Mouse (Mus musculus): ENCODE results near the gene 1700001C19Rik. TPM values are rescaled to one million over a fixed set of nuclear protein-coding genes. Genes with fewer than 3 reads are reported as not detected.

Gene 1700001C19Rik
- polyA plus RNA-seq, 1 experiment from 2014 or later = 0.33 TPM

- Histone ChIP-seq H3K4me3 (no peak overlapping the region), H3K9me3 (replicated peaks) (no peaks in the 10 kb centered on the region), H3K4me1 (peaks cover 9% of the 10 kb centered on the region), H3K36me3 (no peaks in the 10 kb centered on the region), H3K27ac (replicated peaks) (no peak overlapping the region), H3K27me3 (ENCODE audit: low read depth, poor library complexity, severe bottlenecking) (peaks cover 24% of the 10 kb centered on the region)
- DNase-seq (ENCODE audit: low spot score) = no peak
- 87% methylated on average over 13 of the region's 13 CpGs for WGBS
Observed at GRCm38 (mm10) chr17:47458310-47458709, 21.1 kb upstream of the 1700001C19Rik start.

GRCm38 (mm10) chr17:47454675-47455074 is 17.5 kb upstream of the 1700001C19Rik start:
- no peak for DNase-seq (ENCODE audit: low spot score)

GRCm38 (mm10) chr17:47452886-47453285 is 15.7 kb upstream of the 1700001C19Rik start:
- WGBS = 51% methylated on average over 7 of the region's 7 CpGs
- H3K27ac ChIP-seq (replicated peaks) = no peak overlapping the region
- peaks cover 5% of the 10 kb centered on the region; the same call in 1 of the 2 replicates for H3K27me3 ChIP-seq (ENCODE audit: low read depth, poor library complexity, severe bottlenecking)

More at GRCm38 (mm10) chr17:47454675-47455074, 17.5 kb upstream of the 1700001C19Rik start:
- Histone ChIP-seq H3K27ac (replicated peaks) (no peak overlapping the region), H3K9me3 (replicated peaks) (no peaks in the 10 kb centered on the region), H3K27me3 (ENCODE audit: low read depth, poor library complexity, severe bottlenecking) (peaks cover 1% of the 10 kb centered on the region; the same call in 1 of the 2 replicates), H3K36me3 (no peaks in the 10 kb centered on the region), H3K4me1 (peaks cover 13% of the 10 kb centered on the region), H3K4me3 (no peak overlapping the region)
- 86% methylated on average over 8 of the region's 8 CpGs for whole genome bisulfite sequencing

GRCm38 (mm10) chr17:47450880-47451565 is 13.8 kb upstream of the 1700001C19Rik start:
- peaks cover 30% of the 10 kb centered on the region for H3K4me1 ChIP-seq
- no peak overlapping the region for H3K4me3 ChIP-seq
- no peak for DNase-seq (ENCODE audit: low spot score)
- H3K27me3 ChIP-seq (ENCODE audit: low read depth, poor library complexity, severe bottlenecking) = peaks cover 5% of the 10 kb centered on the region; the same call in 1 of the 2 replicates
- 79% methylated on average over 12 of the region's 12 CpGs for WGBS
- no peak overlapping the region for H3K27ac ChIP-seq (replicated peaks)
- no peaks in the 10 kb centered on the region for H3K9me3 ChIP-seq (replicated peaks)
- no peaks in the 10 kb centered on the region for H3K36me3 ChIP-seq

More at GRCm38 (mm10) chr17:47452886-47453285, 15.7 kb upstream of the 1700001C19Rik start:
- no peaks in the 10 kb centered on the region for H3K9me3 ChIP-seq (replicated peaks)
- H3K36me3 ChIP-seq = no peaks in the 10 kb centered on the region
- no peak overlapping the region for H3K4me3 ChIP-seq
- H3K4me1 ChIP-seq = peaks cover 23% of the 10 kb centered on the region
- no peak for DNase-seq (ENCODE audit: low spot score)

GRCm38 (mm10) chr17:47450239-47450638 is 13.1 kb upstream of the 1700001C19Rik start:
- no peak overlapping the region for H3K4me3 ChIP-seq
- peaks cover 5% of the 10 kb centered on the region; the same call in 1 of the 2 replicates for H3K27me3 ChIP-seq (ENCODE audit: low read depth, poor library complexity, severe bottlenecking)
- H3K36me3 ChIP-seq = no peaks in the 10 kb centered on the region
- peaks cover 37% of the 10 kb centered on the region for H3K4me1 ChIP-seq
- no peak overlapping the region for H3K27ac ChIP-seq (replicated peaks)
- DNase-seq (ENCODE audit: low spot score) = no peak
- no peaks in the 10 kb centered on the region for H3K9me3 ChIP-seq (replicated peaks)
- WGBS = 41% methylated on average over 7 of the region's 7 CpGs

GRCm38 (mm10) chr17:47449432-47449831 is 12.3 kb upstream of the 1700001C19Rik start:
- peaks cover 38% of the 10 kb centered on the region for H3K4me1 ChIP-seq
- peaks cover 9% of the 10 kb centered on the region for H3K27me3 ChIP-seq (ENCODE audit: low read depth, poor library complexity, severe bottlenecking)
- no peak overlapping the region for H3K4me3 ChIP-seq
- H3K36me3 ChIP-seq = no peaks in the 10 kb centered on the region
- no peak for DNase-seq (ENCODE audit: low spot score)
- 80% methylated on average over 5 of the region's 5 CpGs for WGBS
- no peak overlapping the region for H3K27ac ChIP-seq (replicated peaks)
- no peaks in the 10 kb centered on the region for H3K9me3 ChIP-seq (replicated peaks)

GRCm38 (mm10) chr17:47448523-47449372 is 11.6 kb upstream of the 1700001C19Rik start:
- WGBS = 46% methylated on average over 8 of the region's 8 CpGs
- Histone ChIP-seq H3K4me1 (peaks cover 38% of the 10 kb centered on the region), H3K27ac (replicated peaks) (no peak overlapping the region), H3K27me3 (ENCODE audit: low read depth, poor library complexity, severe bottlenecking) (peaks cover 9% of the 10 kb centered on the region), H3K36me3 (no peaks in the 10 kb centered on the region), H3K9me3 (replicated peaks) (no peaks in the 10 kb centered on the region), H3K4me3 (no peak overlapping the region)
- no peak for DNase-seq (ENCODE audit: low spot score)

GRCm38 (mm10) chr17:47446561-47446960 is 9.4 kb upstream of the 1700001C19Rik start:
- no peak overlapping the region for H3K4me3 ChIP-seq
- H3K27me3 ChIP-seq (ENCODE audit: low read depth, poor library complexity, severe bottlenecking) = peaks cover 9% of the 10 kb centered on the region
- no peak for DNase-seq (ENCODE audit: low spot score)
- peaks cover 37% of the 10 kb centered on the region for H3K4me1 ChIP-seq
- no peak overlapping the region for H3K27ac ChIP-seq (replicated peaks)
- H3K9me3 ChIP-seq (replicated peaks) = no peaks in the 10 kb centered on the region
- WGBS = 88% methylated on average over 11 of the region's 11 CpGs
- H3K36me3 ChIP-seq = no peaks in the 10 kb centered on the region

GRCm38 (mm10) chr17:47446025-47446424 is 8.8 kb upstream of the 1700001C19Rik start:
- no peak for DNase-seq (ENCODE audit: low spot score)
- Histone ChIP-seq H3K4me3 (no peak overlapping the region), H3K27me3 (ENCODE audit: low read depth, poor library complexity, severe bottlenecking) (peaks cover 10% of the 10 kb centered on the region), H3K9me3 (replicated peaks) (no peaks in the 10 kb centered on the region), H3K27ac (replicated peaks) (no peak overlapping the region), H3K4me1 (peaks cover 42% of the 10 kb centered on the region), H3K36me3 (no peaks in the 10 kb centered on the region)
- WGBS = 71% methylated on average over 9 of the region's 9 CpGs

- Histone ChIP-seq H3K4me1 (peaks cover 47% of the 10 kb centered on the region), H3K36me3 (no peaks in the 10 kb centered on the region), H3K9me3 (replicated peaks) (no peaks in the 10 kb centered on the region), H3K4me3 (no peak overlapping the region), H3K27me3 (ENCODE audit: low read depth, poor library complexity, severe bottlenecking) (peaks cover 15% of the 10 kb centered on the region), H3K27ac (replicated peaks) (no peak overlapping the region)
- 73% methylated on average over 11 of the region's 11 CpGs for WGBS
- no peak for DNase-seq (ENCODE audit: low spot score)
Observed at GRCm38 (mm10) chr17:47445518-47445917, 8.3 kb upstream of the 1700001C19Rik start.

- no peak for DNase-seq (ENCODE audit: low spot score)
- Histone ChIP-seq H3K27ac (replicated peaks) (no peak overlapping the region), H3K4me3 (no peak overlapping the region), H3K9me3 (replicated peaks) (no peaks in the 10 kb centered on the region), H3K36me3 (no peaks in the 10 kb centered on the region), H3K27me3 (ENCODE audit: low read depth, poor library complexity, severe bottlenecking) (peaks cover 21% of the 10 kb centered on the region), H3K4me1 (peaks cover 48% of the 10 kb centered on the region)
- WGBS = 83% methylated on average over 6 of the region's 6 CpGs
Observed at GRCm38 (mm10) chr17:47444113-47444512, 6.9 kb upstream of the 1700001C19Rik start.

GRCm38 (mm10) chr17:47442271-47442670 is 5.1 kb upstream of the 1700001C19Rik start:
- WGBS = 80% methylated on average over 3 of the region's 3 CpGs
- DNase-seq (ENCODE audit: low spot score) = no peak
- Histone ChIP-seq H3K4me1 (peaks cover 46% of the 10 kb centered on the region), H3K4me3 (no peak overlapping the region), H3K27me3 (ENCODE audit: low read depth, poor library complexity, severe bottlenecking) (peaks cover 39% of the 10 kb centered on the region), H3K9me3 (replicated peaks) (no peaks in the 10 kb centered on the region), H3K27ac (replicated peaks) (no peak overlapping the region), H3K36me3 (no peaks in the 10 kb centered on the region)

Measured in midbrain, embryonic 10.5 days (tissue).